Comparison of ENCODE assay signal across 14 mouse cellular contexts in genomic region chr6:52626735-52627134, GRCm38 (mm10).
"Had no signal": no experiment of that assay in that cellular context is flagged by ENCODE, and none has a peak within 500 bp of the region (broad histone marks: within the 10 kb centered on the region; RNA-seq: fewer than 3 reads in every experiment).

No protein-coding gene starts in this region.

- H3K9me3 ChIP-seq: limb, embryonic 12.5 days; lung, embryonic 15.5 days; midbrain, embryonic 15.5 days; neural tube, embryonic 12.5 days had no signal

- H3K4me1 ChIP-seq: midbrain, embryonic 15.5 days; neural tube, embryonic 12.5 days had no signal

- H3K27me3 ChIP-seq: limb, embryonic 12.5 days; lung, embryonic 15.5 days; midbrain, embryonic 15.5 days; neural tube, embryonic 12.5 days had no signal

- DNase-seq: kidney, adult 11 months; kidney, adult 9 months; kidney, postnatal 10 days; kidney, postnatal 4 days; lung, postnatal 14 days; right cerebral cortex, postnatal 25 days; thymus, postnatal 4 days had no signal

- H3K9ac ChIP-seq: limb, embryonic 12.5 days; lung, embryonic 15.5 days; midbrain, embryonic 15.5 days; neural tube, embryonic 12.5 days had no signal

- H3K36me3 ChIP-seq: midbrain, embryonic 15.5 days had no signal

- H3K4me3 ChIP-seq: layer of hippocampus, adult 2 months; limb, embryonic 12.5 days; lung, embryonic 15.5 days; midbrain, embryonic 15.5 days; neural tube, embryonic 12.5 days had no signal

- H3K4me2 ChIP-seq: limb, embryonic 12.5 days; lung, embryonic 15.5 days; midbrain, embryonic 11.5 days; midbrain, embryonic 15.5 days; neural tube, embryonic 12.5 days had no signal

- H3K27ac ChIP-seq: layer of hippocampus, adult 2 months; limb, embryonic 12.5 days; lung, embryonic 15.5 days; midbrain, embryonic 15.5 days; neural tube, embryonic 12.5 days; stomach, postnatal 0 days had no signal

- ATAC-seq: midbrain, embryonic 15.5 days had no signal
